Mouse (Mus musculus) hindbrain, postnatal 0 days (tissue): ENCODE results near the gene Agap1. TPM values are rescaled to one million over a fixed set of nuclear protein-coding genes. Genes with fewer than 3 reads are reported as not detected.
A peak's percentile ranks its signal among the peaks of the same experiment; 100 is the strongest.

Experiments
- ATAC-seq: fragments of 200-750 bp; cut with Nextera tagmentation; 2 replicates; pipeline ENCODE4 v1.8.0; 2017; ENCODE audit warnings: mild to moderate bottlenecking, moderate TSS enrichment, moderate library complexity
- DNase-seq: peaks from one replicate; pipeline ENCODE4 v3.0.0-alpha.2; 2015; ENCODE audit warnings: low spot score
- H3K27ac ChIP-seq: fragments of 300-500 bp; sonication (generic); 2 replicates; pipeline ENCODE4 v1.5.1; 2014; ENCODE audit warnings: mild to moderate bottlenecking
- H3K27me3 ChIP-seq: fragments of 300-500 bp; sonication (generic); 2 replicates; pipeline ENCODE4 v1.6.1; 2014; ENCODE audit warnings: low read length, mixed read lengths; ENCODE audit not compliant: insufficient read depth
- H3K36me3 ChIP-seq: fragments of 300-500 bp; sonication (generic); 2 replicates; pipeline ENCODE4 v1.6.1; 2014; ENCODE audit warnings: low read length, mixed read lengths; ENCODE audit not compliant: insufficient read depth
- H3K4me1 ChIP-seq: fragments of 300-500 bp; sonication (generic); 2 replicates; pipeline ENCODE4 v1.6.1; 2014; ENCODE audit warnings: antibody characterized with exemption, low read length, mixed read lengths; ENCODE audit not compliant: insufficient read depth
- H3K4me2 ChIP-seq: fragments of 300-500 bp; sonication (generic); 2 replicates; pipeline ENCODE4 v1.6.1; 2014; ENCODE audit warnings: low read depth, mild to moderate bottlenecking, low read length, moderate library complexity, mixed read lengths
- H3K4me3 ChIP-seq: fragments of 300-500 bp; sonication (generic); 2 replicates; pipeline ENCODE4 v1.5.1; 2014; ENCODE audit warnings: low read length
- H3K9ac ChIP-seq: fragments of 300-500 bp; sonication (generic); replicated peaks from 2 replicates; pipeline ENCODE4 v1.6.1; 2014; ENCODE audit warnings: mild to moderate bottlenecking, low read length, moderate library complexity, mixed read lengths
- H3K9me3 ChIP-seq: fragments of 300-500 bp; sonication (generic); 2 replicates; pipeline ENCODE4 v1.6.1; 2016; ENCODE audit warnings: low read length, mixed read lengths
- CTCF ChIP-seq: IDR thresholded peaks from 2 replicates; pipeline ENCODE4 v1.5.1; 2016; ENCODE audit warnings: antibody characterized with exemption, control low read depth, low read depth
- WGBS: fragments of 180-500 bp; shearing (Covaris S2); extraction: QIAGEN DNeasy Blood & Tissue Kit; methylation state at CpG from one replicate; pipeline ENCODE4 v1.1.7; 2014; 5-methylcytosine and 5-hydroxymethylcytosine counted together
- polyA plus RNA-seq: library from polyadenylated mRNA; unstranded; fragments of >200 nt; fragmentation: Nextera tagmentation; extraction: Ambion mirVana; gene quantifications from 2 replicates; pipeline ENCODE4 v1.2.1, GENCODE M21; 2015
- total RNA-seq: library from RNA; depleted of rRNA; stranded (reverse); fragments of >200 nt; gene quantifications from 2 replicates; pipeline ENCODE4 v1.2.3, GENCODE M21; 2014

Agap1 gene
- total and polyA plus RNA-seq, 2 experiments from 2014 or later = 40.0 to 122 TPM

- ATAC-seq = no peak
- 0 out of 2 replicates have a peak, but pooled peaks cover 3% of the 10 kb centered on the region for H3K36me3 ChIP-seq
- no peaks in the 10 kb centered on the region for H3K9me3 ChIP-seq
- no peak for TF ChIP-seq CTCF
- H3K27ac ChIP-seq = no peak overlapping the region
- H3K4me1 ChIP-seq = peaks cover 9% of the 10 kb centered on the region
- no peak overlapping the region for H3K4me3 ChIP-seq
- no peaks in the 10 kb centered on the region for H3K27me3 ChIP-seq
- H3K9ac ChIP-seq = no peak overlapping the region
- WGBS = 89% methylated on average over 6 of the region's 6 CpGs
- DNase-seq = no peak
- no peak overlapping the region for H3K4me2 ChIP-seq
Measured at GRCm38 (mm10) chr1:89736021-89736420, 281.4 kb downstream of the Agap1 start.

- DNase-seq (peak; percentile 31), ATAC-seq (peak; percentile 38; the same call in 1 of the 2 replicates)
- Histone ChIP-seq H3K27ac (no peak overlapping the region), H3K27me3 (no peaks in the 10 kb centered on the region), H3K36me3 (peaks cover 12% of the 10 kb centered on the region), H3K4me3 (no peak overlapping the region), H3K9ac (no peak overlapping the region), H3K4me2 (no peak overlapping the region), H3K4me1 (peaks cover 9% of the 10 kb centered on the region), H3K9me3 (no peaks in the 10 kb centered on the region)
- TF ChIP-seq CTCF = no peak
- 33% methylated on average over 17 of the region's 17 CpGs for WGBS
Measured at GRCm38 (mm10) chr1:89739067-89739774, 284.6 kb downstream of the Agap1 start.

- Histone ChIP-seq H3K27me3 (no peaks in the 10 kb centered on the region), H3K36me3 (peaks cover 16% of the 10 kb centered on the region), H3K27ac (no peak overlapping the region), H3K4me3 (no peak overlapping the region), H3K9me3 (no peaks in the 10 kb centered on the region), H3K9ac (no peak overlapping the region), H3K4me2 (no peak overlapping the region), H3K4me1 (peaks cover 9% of the 10 kb centered on the region)
- ATAC-seq (no peak), DNase-seq (no peak)
- no peak for TF ChIP-seq CTCF
- 13% methylated on average over 3 of the region's 3 CpGs for WGBS
Measured at GRCm38 (mm10) chr1:89739775-89740099, 285.1 kb downstream of the Agap1 start.

GRCm38 (mm10) chr1:89742359-89742758 is 287.8 kb downstream of the Agap1 start:
- H3K9ac ChIP-seq = no peak overlapping the region
- no peak overlapping the region for H3K27ac ChIP-seq
- peaks cover 9% of the 10 kb centered on the region for H3K4me1 ChIP-seq
- 75% methylated on average over 3 of the region's 3 CpGs for WGBS
- peaks cover 20% of the 10 kb centered on the region for H3K36me3 ChIP-seq
- ATAC-seq (no peak), DNase-seq (no peak)
- H3K4me2 ChIP-seq = no peak overlapping the region
- H3K4me3 ChIP-seq = no peak overlapping the region
- H3K9me3 ChIP-seq = no peaks in the 10 kb centered on the region
- H3K27me3 ChIP-seq = no peaks in the 10 kb centered on the region
- TF ChIP-seq CTCF = no peak

- 64% methylated on average over 3 of the region's 3 CpGs for WGBS
- Histone ChIP-seq H3K4me3 (no peak overlapping the region), H3K9me3 (no peaks in the 10 kb centered on the region), H3K9ac (no peak overlapping the region), H3K4me1 (peaks cover 13% of the 10 kb centered on the region), H3K36me3 (peaks cover 15% of the 10 kb centered on the region), H3K27ac (no peak overlapping the region), H3K27me3 (no peaks in the 10 kb centered on the region), H3K4me2 (no peak overlapping the region)
- ATAC-seq = no peak
- no peak for TF ChIP-seq CTCF
- no peak for DNase-seq
Measured at GRCm38 (mm10) chr1:89746171-89746570, 291.6 kb downstream of the Agap1 start.

- ATAC-seq = no peak
- DNase-seq = peak; percentile 35
- Histone ChIP-seq H3K4me2 (no peak overlapping the region), H3K27me3 (no peaks in the 10 kb centered on the region), H3K9ac (no peak overlapping the region), H3K4me1 (peaks cover 13% of the 10 kb centered on the region), H3K27ac (no peak overlapping the region), H3K9me3 (no peaks in the 10 kb centered on the region), H3K4me3 (no peak overlapping the region), H3K36me3 (peaks cover 4% of the 10 kb centered on the region; the same call in 1 of the 2 replicates)
- no peak for TF ChIP-seq CTCF
Measured at GRCm38 (mm10) chr1:89749666-89750065, 295.1 kb downstream of the Agap1 start.

- Histone ChIP-seq H3K4me2 (peak overlapping the region; percentile 48), H3K4me1 (peaks cover 13% of the 10 kb centered on the region), H3K9me3 (no peaks in the 10 kb centered on the region), H3K27ac (no peak overlapping the region), H3K36me3 (no peaks in the 10 kb centered on the region), H3K9ac (0 out of 2 replicates have a peak overlapping the region, but pooled peaks have one; percentile 24), H3K27me3 (no peaks in the 10 kb centered on the region), H3K4me3 (no peak overlapping the region)
- no peak for TF ChIP-seq CTCF
- peak; percentile 44 for ATAC-seq
- WGBS = 6% methylated on average over 9 of the region's 9 CpGs
- DNase-seq = peak; percentile 33
Measured at GRCm38 (mm10) chr1:89750495-89750894, 295.9 kb downstream of the Agap1 start.
